Mouse (Mus musculus) left cerebral cortex, adult 9 months (tissue): ENCODE results near the gene Dhx34.

Experiments used
- DNase-seq, 2 experiments: peaks; one replicate each; pipeline ENCODE4 v3.0.0; 2022; ENCODE audit warnings: low spot score in 2 of 2

Dhx34 gene

GRCm38 (mm10) chr7:16162036-16162435 lies 59.8 kb downstream of the Dhx34 start:
- DNase-seq: no peak

- no peak for DNase-seq
These were observed 60.5 kb downstream of the Dhx34 start for GRCm38 (mm10) chr7:16161302-16161701.

- DNase-seq: no peak
These were observed 61.1 kb downstream of the Dhx34 start for GRCm38 (mm10) chr7:16160702-16161101.

- DNase-seq: no peak
These were observed 63.1 kb downstream of the Dhx34 start for GRCm38 (mm10) chr7:16158735-16159134.

GRCm38 (mm10) chr7:16156105-16156714 lies 65.6 kb downstream of the Dhx34 start:
- peak in 1 of 2 experiments; percentile 62 for DNase-seq

- peak in 1 of 2 experiments; percentile 72 for DNase-seq
These were observed 66.5 kb downstream of the Dhx34 start for GRCm38 (mm10) chr7:16155132-16155872.

GRCm38 (mm10) chr7:16153522-16153921 lies 68.3 kb downstream of the Dhx34 start:
- DNase-seq: peak in 1 of 2 experiments; percentile 75

GRCm38 (mm10) chr7:16150191-16151145 lies 71.4 kb downstream of the Dhx34 start:
- no peak for DNase-seq

GRCm38 (mm10) chr7:16149241-16149640 lies 72.6 kb downstream of the Dhx34 start:
- peak; percentile 81 to 94 for DNase-seq

- DNase-seq: no peak
These were observed 74.2 kb downstream of the Dhx34 start for GRCm38 (mm10) chr7:16147643-16148042.
